11 mouse cellular contexts compared by ENCODE assay signal in genomic region chr9:78396517-78396916, GRCm38 (mm10). TPM values are rescaled to one million over a fixed set of nuclear protein-coding genes. Genes with fewer than 3 reads are reported as not detected.
DNase-seq lines count a peak whose midpoint lies in the region; ATAC-seq and TF ChIP-seq lines count a peak whose summit lies in the region.
"Had no signal": no experiment of that assay in that cellular context is flagged by ENCODE, and none has a peak within 500 bp of the region (broad histone marks: within the 10 kb centered on the region; RNA-seq: fewer than 3 reads in every experiment).

No protein-coding gene starts in this region.

- DNase-seq in hindbrain, embryonic 11.5 days (ENCODE audit: low spot score) = no peak
- DNase-seq in testis, postnatal 10 days (ENCODE audit: low spot score) = no peak
- DNase-seq in limb, embryonic 10.5 days (ENCODE audit: low spot score) = no peak
- no peak for DNase-seq in frontal cortex, postnatal 36 days (ENCODE audit: low spot score in 2 of 2)
- no peak for DNase-seq in gastrocnemius, adult 8-10 months (ENCODE audit: low spot score in 2 of 2)
- DNase-seq: right cerebral cortex, adult 18-20 months had no signal

- no peak for ATAC-seq in hindbrain, embryonic 15.5 days (ENCODE audit: low FRiP score, low read depth)
- no peak for ATAC-seq in hindbrain, embryonic 11.5 days (ENCODE audit: low FRiP score)

- WGBS in hindbrain, embryonic 15.5 days = 64% methylated on average over 9 of the region's 9 CpGs
- 67% methylated on average over 9 of the region's 9 CpGs for WGBS in hindbrain, embryonic 11.5 days
- WGBS in limb, embryonic 10.5 days = 65% methylated on average over 9 of the region's 9 CpGs

- TF ChIP-seq CTCF in testis, adult 2 months (IDR thresholded peaks at IDR 0.05; ENCODE audit: control insufficient read depth, insufficient read depth, insufficient replicate concordance, low read depth, low read length) = no peak

- H3K4me2 ChIP-seq in hindbrain, embryonic 15.5 days = peak overlapping the region; percentile 77; the same call in 1 of the 2 replicates
- no peak overlapping the region for H3K4me2 ChIP-seq in hindbrain, embryonic 11.5 days (replicated peaks; ENCODE audit: low read depth, low read length)

- TF ChIP-seq POLR2A in testis, adult 2 months (IDR thresholded peaks at IDR 0.05; ENCODE audit: control insufficient read depth, low read depth, low read length) = no peak

- no peaks in the 10 kb centered on the region for H3K9me3 ChIP-seq in hindbrain, embryonic 15.5 days
- H3K9me3 ChIP-seq in hindbrain, embryonic 11.5 days (ENCODE audit: control insufficient read depth, low read length) = no peaks in the 10 kb centered on the region
- H3K9me3 ChIP-seq in limb, embryonic 10.5 days (replicated peaks) = no peaks in the 10 kb centered on the region
- H3K9me3 ChIP-seq: hindbrain, embryonic 10.5 days had no signal

- H3K36me3 ChIP-seq in hindbrain, embryonic 15.5 days = no peaks in the 10 kb centered on the region
- H3K36me3 ChIP-seq in hindbrain, embryonic 11.5 days (ENCODE audit: control insufficient read depth, insufficient read depth, low read length) = no peaks in the 10 kb centered on the region
- no peaks in the 10 kb centered on the region; the same call in 1 of the 2 replicates for H3K36me3 ChIP-seq in testis, adult 2 months (ENCODE audit: control insufficient read depth, insufficient read depth, low read length)
- no peaks in the 10 kb centered on the region for H3K36me3 ChIP-seq in limb, embryonic 10.5 days
- H3K36me3 ChIP-seq: hindbrain, embryonic 10.5 days had no signal

- no peak overlapping the region for H3K27ac ChIP-seq in hindbrain, embryonic 15.5 days (replicated peaks)
- H3K27ac ChIP-seq in hindbrain, embryonic 11.5 days (ENCODE audit: low read depth, low read length) = no peak overlapping the region
- peak overlapping the region; percentile 88; the same call in 1 of the 2 replicates for H3K27ac ChIP-seq in testis, adult 2 months (ENCODE audit: control insufficient read depth, insufficient read depth, low read depth, low read length)
- H3K27ac ChIP-seq in limb, embryonic 10.5 days = no peak overlapping the region

- H3K4me1 ChIP-seq in hindbrain, embryonic 15.5 days (replicated peaks) = peaks cover 12% of the 10 kb centered on the region
- 0 out of 2 replicates have a peak, but pooled peaks cover 2% of the 10 kb centered on the region for H3K4me1 ChIP-seq in hindbrain, embryonic 11.5 days (replicated peaks; ENCODE audit: control insufficient read depth, insufficient read depth, low read length)
- H3K4me1 ChIP-seq in testis, adult 2 months (ENCODE audit: control insufficient read depth, insufficient read depth, low read length) = peaks cover 8% of the 10 kb centered on the region
- H3K4me1 ChIP-seq in limb, embryonic 10.5 days = peaks cover 9% of the 10 kb centered on the region

- peak overlapping the region; percentile 50 for H3K4me3 ChIP-seq in hindbrain, embryonic 15.5 days
- no peak overlapping the region for H3K4me3 ChIP-seq in hindbrain, embryonic 11.5 days (ENCODE audit: low read depth, low read length)
- H3K4me3 ChIP-seq in testis, adult 2 months (ENCODE audit: control insufficient read depth, low read depth, low read length) = peak overlapping the region; percentile 96
- H3K4me3 ChIP-seq in limb, embryonic 10.5 days = peak overlapping the region; percentile 47

- peaks cover 55% of the 10 kb centered on the region for H3K27me3 ChIP-seq in hindbrain, embryonic 15.5 days
- peaks cover 35% of the 10 kb centered on the region for H3K27me3 ChIP-seq in hindbrain, embryonic 11.5 days (ENCODE audit: control insufficient read depth, insufficient read depth, low read length)
- no peaks in the 10 kb centered on the region for H3K27me3 ChIP-seq in testis, adult 2 months (ENCODE audit: control insufficient read depth, insufficient read depth, low read length)
- peaks cover 69% of the 10 kb centered on the region for H3K27me3 ChIP-seq in limb, embryonic 10.5 days (ENCODE audit: low read depth, poor library complexity, severe bottlenecking)

- H3K9ac ChIP-seq in hindbrain, embryonic 15.5 days = no peak overlapping the region
- no peak overlapping the region for H3K9ac ChIP-seq in hindbrain, embryonic 11.5 days (ENCODE audit: low read depth, low read length)

RNA-seq across cellular contexts. Expression of gene Ddx43, which starts 0.9 kb away (rescaled TPM):
- polyA plus RNA-seq in hindbrain, embryonic 15.5 days (2015; fragmentation: Nextera tagmentation; extraction: Ambion mirVana) = 0.34 and 0.47 TPM in 2 replicates
- 0.14 and 0.40 TPM in 2 replicates for polyA plus RNA-seq in hindbrain, embryonic 11.5 days (2014; fragmentation: Nextera tagmentation; extraction: Ambion mirVana)
- 3.0 and 4.0 TPM in 2 replicates for polyA plus RNA-seq in testis, adult 2 months (2012; rRNA removed)
- polyA plus RNA-seq in limb, embryonic 10.5 days (2016; fragmentation: Nextera tagmentation; extraction: Ambion mirVana) = 0.15 and 0.18 TPM in 2 replicates
- not detected for total RNA-seq in gastrocnemius, adult 8-10 months (2022)
- total RNA-seq: adrenal gland, adult 18-20 months had no signal

RNA-seq across cellular contexts. Expression of gene Ooep, which starts 18.0 kb away (rescaled TPM):
- 5.1 and 5.6 TPM in 2 replicates for polyA plus RNA-seq in hindbrain, embryonic 15.5 days (2015; fragmentation: Nextera tagmentation; extraction: Ambion mirVana)
- polyA plus RNA-seq in hindbrain, embryonic 11.5 days (2014; fragmentation: Nextera tagmentation; extraction: Ambion mirVana) = 2.9 and 3.3 TPM in 2 replicates
- polyA plus RNA-seq in testis, adult 2 months (2012; rRNA removed) = not detected in 2 replicates
- polyA plus RNA-seq in limb, embryonic 10.5 days (2016; fragmentation: Nextera tagmentation; extraction: Ambion mirVana) = 0.40 and 0.90 TPM in 2 replicates
- not detected for total RNA-seq in gastrocnemius, adult 8-10 months (2022)
- total RNA-seq: adrenal gland, adult 18-20 months had no signal

RNA-seq across cellular contexts. Expression of gene Dppa5a, which starts 28.5 kb away (rescaled TPM):
- 5.3 and 5.6 TPM in 2 replicates for polyA plus RNA-seq in hindbrain, embryonic 15.5 days (2015; fragmentation: Nextera tagmentation; extraction: Ambion mirVana)
- polyA plus RNA-seq in hindbrain, embryonic 11.5 days (2014; fragmentation: Nextera tagmentation; extraction: Ambion mirVana) = 0.35 and 0.79 TPM in 2 replicates
- polyA plus RNA-seq in testis, adult 2 months (2012; rRNA removed) = 0.47 and 1.2 TPM in 2 replicates
- polyA plus RNA-seq in limb, embryonic 10.5 days (2016; fragmentation: Nextera tagmentation; extraction: Ambion mirVana) = not detected in 2 replicates
- not detected for total RNA-seq in gastrocnemius, adult 8-10 months (2022)
- total RNA-seq: adrenal gland, adult 18-20 months had no signal
- polyA plus RNA-seq: limb, embryonic 11.5 days had no signal

RNA-seq across cellular contexts. Expression of gene Gsta2, which starts 40.9 kb away (rescaled TPM):
- polyA plus RNA-seq in hindbrain, embryonic 15.5 days (2015; fragmentation: Nextera tagmentation; extraction: Ambion mirVana) = not detected in 2 replicates
- not detected in 2 replicates for polyA plus RNA-seq in hindbrain, embryonic 11.5 days (2014; fragmentation: Nextera tagmentation; extraction: Ambion mirVana)
- polyA plus RNA-seq in testis, adult 2 months (2012; rRNA removed) = 8.7 and 12.8 TPM in 2 replicates
- not detected in 2 replicates for polyA plus RNA-seq in limb, embryonic 10.5 days (2016; fragmentation: Nextera tagmentation; extraction: Ambion mirVana)
- total RNA-seq in gastrocnemius, adult 8-10 months (2022) = not detected
- polyA plus RNA-seq: hindbrain, embryonic 10.5 days; limb, embryonic 11.5 days had no signal

RNA-seq across cellular contexts. Expression of gene Cgas, which starts 46.5 kb away (rescaled TPM):
- polyA plus RNA-seq in hindbrain, embryonic 15.5 days (2015; fragmentation: Nextera tagmentation; extraction: Ambion mirVana) = 0.58 and 0.80 TPM in 2 replicates
- polyA plus RNA-seq in hindbrain, embryonic 11.5 days (2014; fragmentation: Nextera tagmentation; extraction: Ambion mirVana) = 0.35 and 0.79 TPM in 2 replicates
- 0.09 and 0.10 TPM in 2 replicates for polyA plus RNA-seq in testis, adult 2 months (2012; rRNA removed)
- 0.34 and 0.45 TPM in 2 replicates for polyA plus RNA-seq in limb, embryonic 10.5 days (2016; fragmentation: Nextera tagmentation; extraction: Ambion mirVana)
- under 1 TPM in 3 of 4 experiments, not detected in 1; 0.11 to 0.17 (median 0.16) TPM for total RNA-seq in gastrocnemius, adult 8-10 months (2022)
